Mouse (Mus musculus) right cerebral cortex, postnatal 36 days (tissue): ENCODE results near the gene Ifna4.
"Not testable (repeated sequence)": the region's sequence is repeated elsewhere in the genome, so short reads cannot be mapped to it uniquely, and the experiment has no call there.

Experiments used
- DNase-seq, 2 experiments: peaks; one replicate each; pipeline ENCODE4 v3.0.0; 2022; ENCODE audit warnings: low spot score in 2 of 2, mixed read lengths in 1 of 2

Gene Ifna4

DNA sequence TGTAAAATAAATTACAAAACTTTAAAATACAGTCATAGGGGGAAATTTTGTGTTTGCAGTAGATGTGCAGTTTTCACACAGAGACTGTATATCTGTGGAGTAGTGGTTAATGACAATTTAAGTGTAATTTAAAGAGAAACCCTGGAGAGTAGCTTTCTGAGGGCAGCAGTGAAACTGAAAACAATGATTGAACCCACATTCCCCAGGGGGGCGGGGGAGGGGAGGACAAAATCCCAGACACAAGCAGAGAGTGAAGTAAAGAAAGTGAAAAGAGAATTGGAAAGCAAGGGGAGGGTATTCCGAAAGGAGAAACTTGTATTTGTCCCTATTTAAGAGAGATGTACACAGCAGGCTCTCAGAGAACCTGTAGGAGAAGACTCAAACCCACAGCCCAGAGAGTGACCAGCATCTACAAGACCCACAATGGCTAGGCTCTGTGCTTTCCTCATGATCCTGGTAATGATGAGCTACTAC, at the start of gene Ifna4:
TSS of gene Ifna4 (plus strand) at position 424 of the 474 bp plus-strand sequence.
- no peak for DNase-seq

DNA sequence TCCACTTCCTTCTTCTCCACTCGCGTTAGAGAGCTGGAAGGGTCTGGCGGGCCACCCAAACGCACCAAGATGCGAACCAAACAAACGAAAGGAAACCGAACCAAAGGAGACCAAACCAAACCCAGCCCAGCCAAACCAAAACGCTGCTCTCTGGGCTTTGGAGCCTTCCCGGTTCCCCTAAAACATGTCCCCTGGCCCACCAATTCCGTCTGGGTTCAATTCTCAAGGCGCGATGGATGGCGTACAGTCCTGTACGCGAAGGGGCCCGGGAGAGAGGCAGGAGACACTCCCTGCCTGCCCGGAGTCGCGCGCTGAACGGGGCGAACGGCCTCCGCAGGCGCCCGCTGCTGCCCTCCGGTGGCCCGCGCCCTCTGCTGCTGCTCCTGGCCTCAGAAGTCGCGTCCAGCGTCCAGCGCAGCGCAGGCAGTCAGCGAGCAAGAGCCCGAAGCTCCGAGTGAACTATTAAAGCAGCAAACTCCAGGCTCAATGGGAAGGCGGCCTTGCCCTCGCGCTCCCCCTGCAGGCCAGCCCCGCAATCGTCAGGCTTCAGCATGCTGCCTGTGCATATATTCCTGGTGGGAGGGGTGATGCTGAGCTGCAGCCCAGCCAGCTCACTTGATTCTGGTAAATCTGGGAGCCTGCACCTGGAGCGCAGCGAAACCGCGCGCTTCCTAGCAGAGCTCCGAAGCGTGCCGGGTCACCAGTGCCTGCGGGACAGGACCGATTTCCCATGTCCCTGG, 47.6 kb upstream of the Ifna4 start, which contains the start of gene Gm13275:
TSS of gene Gm13275 (plus strand) at position 552 of the 740 bp plus-strand sequence.
- DNase-seq = peak; percentile 18 to 30

DNA sequence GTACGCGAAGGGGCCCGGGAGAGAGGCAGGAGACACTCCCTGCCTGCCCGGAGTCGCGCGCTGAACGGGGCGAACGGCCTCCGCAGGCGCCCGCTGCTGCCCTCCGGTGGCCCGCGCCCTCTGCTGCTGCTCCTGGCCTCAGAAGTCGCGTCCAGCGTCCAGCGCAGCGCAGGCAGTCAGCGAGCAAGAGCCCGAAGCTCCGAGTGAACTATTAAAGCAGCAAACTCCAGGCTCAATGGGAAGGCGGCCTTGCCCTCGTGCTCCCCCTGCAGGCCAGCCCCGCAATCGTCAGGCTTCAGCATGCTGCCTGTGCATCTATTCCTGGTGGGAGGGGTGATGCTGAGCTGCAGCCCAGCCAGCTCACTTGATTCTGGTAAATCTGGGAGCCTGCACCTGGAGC, 44.6 kb upstream of the Ifna4 start, which contains the start of gene Gm13279:
TSS of gene Gm13279 (plus strand) at position 301 of the 400 bp plus-strand sequence.
- not testable (repeated sequence) for DNase-seq

DNA sequence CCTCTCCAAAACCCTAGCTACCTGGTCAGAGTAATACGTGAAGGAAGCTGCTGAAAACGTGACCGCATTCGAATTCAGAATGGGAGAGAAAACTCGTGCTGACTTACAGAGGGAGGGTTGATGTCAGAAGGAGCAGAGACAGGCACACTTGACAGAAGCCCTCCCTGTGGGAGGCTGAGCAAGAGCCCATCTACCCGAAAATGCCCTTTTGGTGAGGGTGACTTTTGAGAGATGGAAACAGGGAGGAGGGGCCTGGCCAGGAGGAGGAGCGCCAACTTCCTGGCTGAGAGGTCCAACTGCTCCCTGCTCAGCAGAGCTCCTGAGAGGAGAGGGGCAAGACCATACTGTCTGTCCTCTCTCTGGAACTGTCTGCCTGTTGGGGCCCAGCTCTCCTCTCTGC, 42.3 kb upstream of the Ifna4 start, which contains the start of gene Gm13285:
TSS of gene Gm13285 (plus strand) at position 301 of the 400 bp plus-strand sequence.
- not testable (repeated sequence) for DNase-seq

DNA sequence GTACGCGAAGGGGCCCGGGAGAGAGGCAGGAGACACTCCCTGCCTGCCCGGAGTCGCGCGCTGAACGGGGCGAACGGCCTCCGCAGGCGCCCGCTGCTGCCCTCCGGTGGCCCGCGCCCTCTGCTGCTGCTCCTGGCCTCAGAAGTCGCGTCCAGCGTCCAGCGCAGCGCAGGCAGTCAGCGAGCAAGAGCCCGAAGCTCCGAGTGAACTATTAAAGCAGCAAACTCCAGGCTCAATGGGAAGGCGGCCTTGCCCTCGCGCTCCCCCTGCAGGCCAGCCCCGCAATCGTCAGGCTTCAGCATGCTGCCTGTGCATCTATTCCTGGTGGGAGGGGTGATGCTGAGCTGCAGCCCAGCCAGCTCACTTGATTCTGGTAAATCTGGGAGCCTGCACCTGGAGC, 38.7 kb upstream of the Ifna4 start, which contains the start of gene Gm13287:
TSS of gene Gm13287 (plus strand) at position 301 of the 400 bp plus-strand sequence.
- not testable (repeated sequence) for DNase-seq

DNA sequence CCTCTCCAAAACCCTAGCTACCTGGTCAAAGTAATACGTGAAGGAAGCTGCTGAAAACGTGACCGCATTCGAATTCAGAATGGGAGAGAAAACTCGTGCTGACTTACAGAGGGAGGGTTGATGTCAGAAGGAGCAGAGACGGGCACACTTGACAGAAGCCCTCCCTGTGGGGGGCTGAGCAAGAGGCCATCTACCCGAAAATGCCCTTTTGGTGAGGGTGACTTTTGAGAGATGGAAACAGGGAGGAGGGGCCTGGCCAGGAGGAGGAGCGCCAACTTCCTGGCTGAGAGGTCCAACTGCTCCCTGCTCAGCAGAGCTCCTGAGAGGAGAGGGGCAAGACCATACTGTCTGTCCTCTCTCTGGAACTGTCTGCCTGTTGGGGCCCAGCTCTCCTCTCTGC, 36.4 kb upstream of the Ifna4 start, which contains the start of gene Gm13288:
TSS of gene Gm13288 (plus strand) at position 301 of the 400 bp plus-strand sequence.
- not testable (repeated sequence) for DNase-seq

DNA sequence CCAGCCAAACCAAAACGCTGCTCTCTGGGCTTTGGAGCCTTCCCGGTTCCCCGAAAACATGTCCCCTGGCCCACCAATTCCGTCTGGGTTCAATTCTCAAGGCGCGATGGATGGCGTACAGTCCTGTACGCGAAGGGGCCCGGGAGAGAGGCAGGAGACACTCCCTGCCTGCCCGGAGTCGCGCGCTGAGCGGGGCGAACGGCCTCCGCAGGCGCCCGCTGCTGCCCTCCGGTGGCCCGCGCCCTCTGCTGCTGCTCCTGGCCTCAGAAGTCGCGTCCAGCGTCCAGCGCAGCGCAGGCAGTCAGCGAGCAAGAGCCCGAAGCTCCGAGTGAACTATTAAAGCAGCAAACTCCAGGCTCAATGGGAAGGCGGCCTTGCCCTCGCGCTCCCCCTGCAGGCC, 35.9 kb upstream of the Ifna4 start:
- DNase-seq = not testable (repeated sequence)

DNA sequence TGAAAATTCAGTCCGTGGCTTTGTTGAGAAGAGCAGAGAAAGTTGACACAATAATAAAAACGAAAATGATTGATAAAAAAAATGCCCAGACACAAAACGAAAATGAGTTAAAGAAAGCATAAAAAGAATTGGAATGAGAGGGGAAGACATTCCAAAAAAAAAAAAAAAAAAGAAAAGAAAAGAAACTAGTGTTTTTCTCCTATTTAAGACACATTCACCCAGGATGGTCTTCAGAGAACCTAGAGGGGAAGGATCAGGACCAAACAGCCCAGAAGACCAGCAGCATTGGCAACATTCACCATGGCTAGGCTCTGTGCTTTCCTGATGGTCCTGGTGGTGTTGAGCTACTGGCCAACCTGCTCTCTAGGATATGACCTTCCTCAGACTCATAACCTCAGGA, 25.7 kb upstream of the Ifna4 start, which contains the start of gene Ifna7:
TSS of gene Ifna7 (plus strand) at position 301 of the 400 bp plus-strand sequence.
- no peak for DNase-seq

DNA sequence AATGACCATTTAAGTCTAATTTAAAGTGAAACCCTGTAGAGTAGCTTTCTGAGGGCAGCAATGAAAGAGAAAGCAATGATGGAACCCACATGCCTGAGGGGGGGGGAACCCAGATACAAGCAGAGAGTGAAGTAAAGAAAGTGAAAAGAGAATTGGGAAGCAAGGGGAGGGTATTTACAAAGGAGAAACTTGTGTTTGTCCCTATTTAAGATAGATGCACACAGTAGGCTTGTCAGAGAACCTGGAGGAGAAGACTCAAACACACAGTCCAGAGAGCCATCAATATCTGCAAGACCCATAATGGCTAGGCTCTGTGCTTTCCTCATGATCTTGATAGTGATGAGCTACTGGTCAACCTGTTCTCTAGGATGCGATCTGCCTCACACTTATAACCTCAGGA, 22.0 kb upstream of the Ifna4 start, which contains the start of gene Ifna11:
TSS of gene Ifna11 (plus strand) at position 301 of the 400 bp plus-strand sequence.
- no peak for DNase-seq

DNA sequence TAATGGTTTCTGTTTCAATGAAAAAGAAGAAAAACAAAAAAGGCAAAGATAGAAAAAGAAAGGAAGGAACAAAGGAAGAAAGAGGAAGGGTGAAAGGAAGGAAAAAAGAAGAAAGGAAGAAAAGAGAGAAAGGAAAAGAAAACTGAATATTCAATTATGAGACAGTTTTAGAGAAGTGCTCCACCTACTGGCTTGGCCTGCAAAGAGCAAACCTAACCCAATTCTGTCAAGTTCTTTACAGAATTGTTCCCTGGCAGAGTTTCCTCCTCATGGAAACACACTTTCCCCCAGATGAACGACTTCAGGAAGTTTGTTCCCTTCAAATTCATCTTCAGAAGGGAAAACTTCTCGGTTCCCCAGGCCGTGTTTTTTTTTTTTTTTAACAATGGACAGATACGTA, 18.7 kb upstream of the Ifna4 start:
- no peak for DNase-seq

DNA sequence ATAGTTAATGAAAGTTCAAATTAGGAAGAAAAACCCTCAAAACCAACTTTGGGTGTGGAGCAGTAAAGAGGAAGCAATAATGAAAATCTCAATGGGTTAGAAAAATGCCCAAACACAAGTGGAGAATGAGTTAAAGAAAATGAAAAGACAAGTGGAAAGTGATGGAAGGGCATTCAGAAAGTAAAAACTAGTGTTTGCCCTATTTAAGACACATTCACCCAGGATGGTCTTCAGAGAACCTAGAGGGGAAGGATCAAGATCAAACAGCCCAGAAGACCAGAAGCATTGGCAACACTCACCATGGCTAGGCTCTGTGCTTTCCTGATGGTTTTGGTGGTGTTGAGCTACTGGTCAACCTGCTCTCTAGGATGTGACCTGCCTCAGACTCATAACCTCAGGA, 14.5 kb upstream of the Ifna4 start, which contains the start of gene Ifna6:
TSS of gene Ifna6 (plus strand) at position 301 of the 400 bp plus-strand sequence.
- not testable (repeated sequence) for DNase-seq

DNA sequence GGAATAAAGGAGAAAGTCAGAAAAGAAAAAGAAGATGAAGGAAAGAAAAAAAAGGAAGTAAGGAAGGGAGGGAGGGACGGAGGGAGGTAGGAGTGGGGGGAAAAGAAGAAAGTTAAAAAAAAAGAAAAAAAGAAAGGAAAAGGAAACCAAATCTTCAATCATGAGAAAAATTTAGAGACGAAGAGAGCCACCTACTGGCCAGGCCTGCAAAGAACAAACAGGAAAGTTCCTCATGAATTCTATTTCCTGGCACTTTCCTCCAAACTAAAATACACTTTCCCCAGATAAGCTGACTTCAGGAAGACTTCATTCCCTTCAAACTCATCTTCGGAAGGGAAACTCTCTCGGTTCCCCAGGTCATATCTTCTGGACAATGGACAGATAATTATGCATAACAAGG, 11.1 kb upstream of the Ifna4 start:
- DNase-seq = peak in 1 of 2 experiments; percentile 3

DNA sequence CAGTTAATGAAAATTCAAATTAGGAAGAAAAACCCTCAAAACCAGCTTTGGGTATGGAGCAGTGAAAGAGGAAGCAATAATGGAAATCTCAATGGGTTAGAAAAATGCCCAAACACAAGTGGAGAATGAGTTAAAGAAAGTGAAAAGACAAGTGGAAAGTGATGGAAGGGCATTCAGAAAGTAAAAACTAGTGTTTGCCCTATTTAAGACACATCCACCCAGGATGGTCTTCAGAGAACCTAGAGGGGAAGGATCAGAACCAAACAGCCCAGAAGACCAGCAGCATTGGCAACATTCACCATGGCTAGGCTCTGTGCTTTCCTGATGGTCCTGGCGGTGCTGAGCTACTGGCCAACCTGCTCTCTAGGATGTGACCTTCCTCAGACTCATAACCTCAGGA, 6.4 kb upstream of the Ifna4 start, which contains the start of gene Ifna5:
TSS of gene Ifna5 (plus strand) at position 301 of the 400 bp plus-strand sequence.
- not testable (repeated sequence) for DNase-seq

DNA sequence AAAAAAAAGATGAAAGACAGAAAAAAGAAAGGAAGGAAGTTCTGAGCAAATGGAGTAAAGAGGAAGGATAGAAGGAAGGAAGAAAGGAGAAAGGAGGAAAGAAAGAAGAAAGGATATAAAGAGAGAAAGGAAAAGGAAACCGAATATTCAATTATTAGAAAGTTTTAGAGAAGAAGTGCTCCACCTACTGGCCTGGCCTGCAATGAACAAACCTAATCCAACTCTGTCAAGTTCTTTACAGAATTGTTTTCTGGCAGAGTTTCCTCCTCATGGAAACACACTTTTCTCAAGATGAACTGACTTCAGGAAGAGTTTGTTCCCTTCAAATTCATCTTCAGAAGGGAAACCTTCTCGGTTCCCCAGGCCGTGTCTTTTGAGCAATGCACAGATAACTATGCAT, 2.8 kb upstream of the Ifna4 start:
- DNase-seq = no peak

DNA sequence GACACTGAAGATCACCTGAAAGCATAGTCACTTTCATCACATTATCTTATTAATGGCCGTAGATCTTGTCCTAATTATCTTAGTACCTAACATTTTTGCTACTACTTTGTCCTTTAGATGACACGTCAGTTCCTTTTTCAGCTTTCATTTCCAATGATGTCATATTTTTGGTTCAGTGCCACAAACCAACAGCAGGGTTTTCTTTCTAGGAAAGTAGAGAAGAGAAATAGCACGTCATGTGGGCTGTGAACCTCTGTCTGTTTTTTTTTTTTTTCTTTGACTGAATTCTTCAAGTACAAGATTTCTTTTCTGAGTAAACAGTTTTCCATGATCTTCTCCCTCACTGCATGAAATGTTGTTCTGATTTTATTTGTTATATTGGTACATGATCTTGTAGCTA, 1.6 kb upstream of the Ifna4 start:
- no peak for DNase-seq

DNA sequence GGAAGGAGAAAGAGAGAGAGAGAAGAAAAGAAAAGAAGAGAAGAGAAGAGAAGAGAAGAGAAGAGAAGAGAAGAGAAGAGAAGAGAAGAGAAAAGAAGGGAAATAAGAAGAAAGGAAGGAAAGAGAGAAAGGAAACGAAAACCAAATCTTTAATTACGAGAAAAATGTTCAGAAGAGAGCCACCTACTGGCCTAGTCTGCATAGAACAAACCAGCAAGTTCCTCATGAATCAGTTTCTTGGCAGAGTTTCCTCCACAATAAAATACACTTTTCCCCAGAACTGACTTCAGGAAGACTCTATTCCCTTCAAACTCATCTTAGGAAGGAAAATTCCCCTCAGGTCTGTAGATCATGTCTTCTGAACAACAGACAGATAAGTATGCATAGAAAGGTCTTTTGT, 3.7 kb downstream of the Ifna4 start:
- DNase-seq = no peak

DNA sequence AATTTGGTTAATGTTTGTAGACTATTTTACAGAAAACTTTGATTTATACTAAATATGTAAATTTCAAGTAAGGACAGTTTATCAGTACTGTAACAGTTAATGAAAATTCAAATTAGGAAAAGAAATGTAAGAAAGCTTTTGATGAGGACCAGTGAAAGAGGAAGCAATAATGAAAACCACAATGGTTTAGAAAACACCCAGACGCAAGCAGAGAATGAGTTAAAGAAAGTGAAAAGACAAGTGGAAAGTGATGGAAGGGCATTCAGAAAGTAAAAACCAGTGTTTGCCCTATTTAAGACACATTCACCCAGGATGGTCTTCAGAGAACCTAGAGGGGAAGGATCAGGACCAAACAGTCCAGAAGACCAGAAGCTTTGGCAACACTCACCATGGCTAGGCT, 8.0 kb downstream of the Ifna4 start, which contains the start of gene Ifna1:
TSS of gene Ifna1 (plus strand) at position 390 of the 400 bp plus-strand sequence.
- DNase-seq = no peak

DNA sequence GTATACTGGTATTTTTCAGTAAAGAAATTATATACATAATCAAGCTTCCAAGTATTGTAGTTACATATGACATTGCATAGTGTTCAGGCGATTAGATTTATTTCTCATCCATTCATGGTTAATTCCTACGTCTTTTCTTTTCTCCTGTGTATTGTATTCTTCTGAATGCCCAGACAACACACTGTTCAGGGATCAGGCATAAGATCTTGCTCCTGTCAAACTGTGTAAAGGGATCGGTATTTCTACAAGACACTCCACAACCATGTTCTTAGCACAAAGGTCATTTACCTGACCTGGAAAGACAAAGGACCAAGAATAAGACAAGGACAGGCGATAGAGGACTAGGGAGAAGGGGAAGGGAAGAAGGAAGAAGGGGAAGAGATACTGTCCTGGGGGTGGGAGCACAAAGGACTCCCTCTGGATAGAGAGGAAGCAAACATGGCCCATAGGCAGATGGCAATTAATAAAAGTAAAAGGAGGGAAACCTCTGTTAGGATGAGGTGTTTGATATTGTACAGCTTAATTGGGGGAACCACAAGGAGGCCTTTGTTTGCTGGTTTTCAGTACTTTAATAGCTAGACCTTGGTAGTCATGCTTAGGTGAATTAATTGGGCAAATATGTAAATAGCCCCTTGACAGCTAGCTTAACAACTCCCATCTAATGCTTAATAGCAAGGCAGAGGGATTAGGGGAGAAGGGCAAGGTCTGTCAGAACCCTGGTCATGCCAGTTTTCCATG, 9.5 kb downstream of the Ifna4 start:
- no peak for DNase-seq

DNA sequence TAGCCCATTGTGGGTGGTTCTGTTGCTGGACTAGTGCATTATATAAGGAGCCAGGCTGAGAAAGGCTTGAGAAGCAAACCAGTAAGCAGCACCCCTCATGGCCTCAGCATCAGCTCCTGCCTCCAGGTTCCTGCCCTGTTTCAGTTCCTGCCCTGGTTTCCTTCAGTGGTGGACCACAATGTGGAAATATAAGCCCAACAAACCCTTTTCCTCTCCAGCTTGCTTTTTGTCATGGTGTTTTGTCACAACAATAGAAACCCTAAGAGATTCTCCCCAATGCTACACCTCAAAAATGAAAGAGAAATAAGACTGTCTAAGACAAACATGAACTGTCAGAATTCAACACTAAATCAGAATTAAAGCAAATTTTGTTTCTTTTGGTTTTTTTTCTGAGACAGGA, 17.6 kb downstream of the Ifna4 start:
- no peak for DNase-seq

DNA sequence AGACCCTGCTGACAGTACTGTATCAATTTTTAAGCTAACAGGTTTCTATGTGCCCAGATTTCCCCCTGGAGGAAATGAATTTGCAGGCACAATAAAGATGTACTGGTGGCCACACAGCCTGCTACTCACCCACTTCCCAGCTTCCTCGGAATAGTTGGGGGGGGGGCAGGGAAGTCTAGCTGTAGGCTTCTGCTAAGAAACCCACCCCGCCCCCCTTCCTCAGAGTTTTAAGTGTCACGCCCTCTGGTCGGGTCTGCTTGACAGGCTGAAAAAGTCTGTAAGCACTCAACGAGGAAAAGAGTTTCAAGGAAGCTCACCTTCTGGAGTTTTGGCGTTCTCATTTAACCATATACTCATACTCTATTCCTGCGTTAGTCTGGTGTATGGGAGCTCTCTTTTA, 21.6 kb downstream of the Ifna4 start:
- DNase-seq = no peak

DNA sequence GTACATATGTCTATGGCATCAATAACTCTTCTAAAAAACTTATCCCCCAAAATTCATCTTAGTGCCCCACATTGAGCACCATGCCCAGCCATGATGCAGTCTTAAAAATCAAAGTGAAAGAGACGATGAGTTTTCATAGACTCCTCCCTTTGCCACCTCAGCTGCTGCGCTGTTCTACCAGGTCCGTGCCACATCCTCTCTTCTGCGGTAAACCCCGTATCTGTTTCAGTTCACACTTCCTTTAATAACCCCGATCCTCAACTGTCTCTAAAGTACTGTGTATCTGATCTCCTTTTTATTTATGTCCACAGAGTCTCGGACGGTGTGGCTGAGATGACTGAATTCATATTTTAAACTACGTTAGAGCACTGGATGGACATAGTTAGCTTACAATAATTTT, 22.9 kb downstream of the Ifna4 start:
- no peak for DNase-seq

DNA sequence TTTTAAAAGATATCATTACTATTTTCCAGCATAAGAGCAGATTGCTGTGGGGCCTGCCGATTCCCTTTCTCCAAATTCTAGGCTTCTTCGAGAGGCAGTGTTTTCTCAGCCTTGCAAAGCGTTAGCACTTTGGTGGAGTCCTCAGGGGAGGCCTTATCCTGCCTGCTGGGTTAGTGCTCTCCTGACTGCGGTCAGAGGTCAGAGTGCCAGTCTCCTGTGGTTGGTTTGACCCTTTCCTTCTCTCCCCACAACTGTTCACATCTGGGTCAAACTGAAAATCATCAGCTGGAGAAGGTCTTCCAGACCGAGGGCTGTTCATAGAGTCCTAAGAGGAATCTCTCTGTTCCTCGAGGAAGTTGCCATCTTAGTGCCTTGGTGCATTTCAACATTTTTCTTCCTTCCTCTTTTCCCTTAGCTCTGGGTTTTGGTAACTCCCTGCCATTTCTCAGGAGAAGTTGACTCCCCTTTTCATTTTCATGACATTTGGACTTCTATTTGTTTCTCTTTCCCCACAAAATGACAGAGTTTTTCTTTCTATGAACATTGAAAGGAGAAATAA, 23.4 kb downstream of the Ifna4 start:
- DNase-seq = no peak
